26 mouse cellular contexts compared by ENCODE assay signal in the genomic region with DNA sequence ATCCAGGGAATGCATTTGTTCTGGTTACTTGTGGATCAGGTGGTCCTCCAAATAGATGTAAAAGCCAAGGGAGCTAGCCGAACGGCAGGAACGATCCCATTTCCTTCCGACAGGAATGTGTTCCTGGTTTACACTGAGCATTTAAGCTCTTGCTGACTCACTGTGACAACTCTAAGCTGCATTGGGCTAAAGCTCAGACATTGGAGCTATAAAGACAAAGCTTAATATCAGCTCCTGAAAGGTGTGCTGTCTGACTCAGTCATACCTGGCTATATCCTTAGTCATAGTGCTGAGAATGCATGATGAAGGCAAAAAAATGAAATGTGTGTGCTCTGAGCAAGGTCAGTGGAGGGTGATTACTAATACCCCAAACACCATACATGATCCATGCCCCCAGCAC. TPM values are rescaled to one million over a fixed set of nuclear protein-coding genes. Genes with fewer than 3 reads are reported as not detected.
DNase-seq lines count a peak whose midpoint lies in the region; ATAC-seq and TF ChIP-seq lines count a peak whose summit lies in the region.
"Had no signal": no experiment of that assay in that cellular context is flagged by ENCODE, and none has a peak within 500 bp of the region (broad histone marks: within the 10 kb centered on the region; RNA-seq: fewer than 3 reads in every experiment).

No protein-coding gene starts in this region.

- WGBS in intestine, embryonic 15.5 days, result 64% methylated on average over 4 of the region's 4 CpGs
- 24% methylated on average over 4 of the region's 4 CpGs for WGBS in large intestine, adult 2 months
- WGBS in stomach, embryonic 16.5 days, result 40% methylated on average over 4 of the region's 4 CpGs

- no peak overlapping the region for H3K27ac ChIP-seq in ES-E14 (ENCODE audit: insufficient read depth, low read depth, low read length, poor library complexity, severe bottlenecking)
- no peak overlapping the region for H3K27ac ChIP-seq in intestine, embryonic 15.5 days
- peak overlapping the region; percentile 60 for H3K27ac ChIP-seq in stomach, embryonic 16.5 days (ENCODE audit: low read length)
- H3K27ac ChIP-seq: forebrain, embryonic 10.5 days; forebrain, embryonic 13.5 days; gastrocnemius, adult 2 months; heart, adult 2 months; heart, embryonic 10.5 days; heart, embryonic 13.5 days; hindbrain, embryonic 10.5 days; hindbrain, embryonic 13.5 days had no signal

- no peak for DNase-seq in ES-E14 (ENCODE audit: low read depth, low spot score)
- DNase-seq in large intestine, adult 2 months (ENCODE audit: low read depth, low spot score), result peak; percentile 63
- DNase-seq in cerebellum, adult 9-10 months, result no peak
- DNase-seq in gastrocnemius, postnatal 14 days, result no peak
- DNase-seq: adrenal gland, adult 8-10 months; adrenal gland, postnatal 25 days; cerebellum, adult 11-12 months; cerebellum, adult 8-10 months; cerebellum, postnatal 14 days; gastrocnemius, adult 2 months; gastrocnemius, postnatal 36 days; heart, adult 2 months; heart, postnatal 14 days had no signal

- no peaks in the 10 kb centered on the region for H3K27me3 ChIP-seq in intestine, embryonic 15.5 days (replicated peaks)
- H3K27me3 ChIP-seq in stomach, embryonic 16.5 days (ENCODE audit: control insufficient read depth, insufficient read depth, low read length), result no peaks in the 10 kb centered on the region
- H3K27me3 ChIP-seq: forebrain, embryonic 13.5 days; heart, embryonic 13.5 days; hindbrain, embryonic 13.5 days had no signal

- intact Hi-C loops in gastrocnemius, postnatal 14 days (cut with DNase I; ENCODE audit: low total_unique reads), result no loop called here

- peak; percentile 55; the same call in 1 of the 2 replicates for ATAC-seq in intestine, embryonic 15.5 days
- ATAC-seq in stomach, embryonic 16.5 days (ENCODE audit: insufficient read depth, low FRiP score), result peak; percentile 77; the same call in 1 of the 2 replicates
- no peak for ATAC-seq in inflammation-experienced regulatory T-cells, adult 6 months
- ATAC-seq: activated CD4-positive, CD25-positive, alpha-beta regulatory T cell, adult 4 months; CD4-positive, CD25-positive, alpha-beta regulatory T cell, adult 4 months; forebrain, embryonic 13.5 days; forebrain, embryonic 16.5 days; hindbrain, embryonic 16.5 days had no signal

- H3K4me3 ChIP-seq in ES-E14 (ENCODE audit: insufficient read depth in 1 of 2, low read depth in 1 of 2, low read length in 2 of 2, poor library complexity in 1 of 2, severe bottlenecking in 1 of 2), result no peak overlapping the region
- no peak overlapping the region for H3K4me3 ChIP-seq in intestine, embryonic 15.5 days (replicated peaks)
- no peak overlapping the region for H3K4me3 ChIP-seq in stomach, embryonic 16.5 days (replicated peaks; ENCODE audit: low read length)
- H3K4me3 ChIP-seq: forebrain, embryonic 10.5 days; forebrain, embryonic 13.5 days; gastrocnemius, adult 2 months; heart, adult 2 months; heart, embryonic 10.5 days; heart, embryonic 13.5 days; hindbrain, embryonic 10.5 days; hindbrain, embryonic 13.5 days had no signal

- H3K4me1 ChIP-seq in ES-E14 (ENCODE audit: control insufficient read depth in 2 of 2, insufficient read depth in 2 of 2, low read length in 2 of 2, poor library complexity in 1 of 2), result no peaks in the 10 kb centered on the region
- no peaks in the 10 kb centered on the region for H3K4me1 ChIP-seq in intestine, embryonic 15.5 days (replicated peaks)
- H3K4me1 ChIP-seq in stomach, embryonic 16.5 days (ENCODE audit: control insufficient read depth, insufficient read depth, low read length), result no peaks in the 10 kb centered on the region
- H3K4me1 ChIP-seq: forebrain, embryonic 10.5 days; forebrain, embryonic 13.5 days; heart, embryonic 10.5 days; heart, embryonic 13.5 days; hindbrain, embryonic 10.5 days; hindbrain, embryonic 13.5 days had no signal

- H3K36me3 ChIP-seq in ES-E14 (ENCODE audit: control insufficient read depth, insufficient read depth, low read length, poor library complexity, severe bottlenecking), result no peaks in the 10 kb centered on the region
- H3K36me3 ChIP-seq in intestine, embryonic 15.5 days, result no peaks in the 10 kb centered on the region
- H3K36me3 ChIP-seq in stomach, embryonic 16.5 days (ENCODE audit: control insufficient read depth, insufficient read depth, low read length), result no peaks in the 10 kb centered on the region
- H3K36me3 ChIP-seq: forebrain, embryonic 10.5 days; heart, embryonic 10.5 days; heart, embryonic 13.5 days; hindbrain, embryonic 10.5 days; hindbrain, embryonic 13.5 days had no signal

- H3K9me3 ChIP-seq in ES-E14 (ENCODE audit: control insufficient read depth, insufficient read depth, low read depth, low read length), result no peaks in the 10 kb centered on the region
- no peaks in the 10 kb centered on the region for H3K9me3 ChIP-seq in intestine, embryonic 15.5 days
- no peaks in the 10 kb centered on the region for H3K9me3 ChIP-seq in stomach, embryonic 16.5 days (replicated peaks; ENCODE audit: control insufficient read depth, low read length)
- H3K9me3 ChIP-seq: forebrain, embryonic 10.5 days; forebrain, embryonic 13.5 days; heart, embryonic 10.5 days; heart, embryonic 13.5 days; hindbrain, embryonic 10.5 days; hindbrain, embryonic 13.5 days had no signal

- no peak overlapping the region for H3K9ac ChIP-seq in ES-E14 (ENCODE audit: insufficient read depth, low read depth, low read length, poor library complexity, severe bottlenecking)
- no peak overlapping the region for H3K9ac ChIP-seq in intestine, embryonic 15.5 days
- no peak overlapping the region for H3K9ac ChIP-seq in stomach, embryonic 16.5 days (ENCODE audit: low read length)
- H3K9ac ChIP-seq: forebrain, embryonic 13.5 days; heart, embryonic 13.5 days; hindbrain, embryonic 13.5 days had no signal

- H3K4me2 ChIP-seq in intestine, embryonic 15.5 days (replicated peaks), result no peak overlapping the region
- H3K4me2 ChIP-seq in stomach, embryonic 16.5 days (ENCODE audit: low read depth, low read length), result peak overlapping the region; percentile 36
- H3K4me2 ChIP-seq: forebrain, embryonic 13.5 days; heart, embryonic 13.5 days; hindbrain, embryonic 13.5 days had no signal

- in situ Hi-C loops in ES-E14 (cut with MboI; ENCODE audit: low sequenced_read_pairs in 2 of 2, unreplicated experiment in 2 of 2), result no loop called here

TF ChIP-seq in ES-E14, 5 proteins besides CTCF, POLR2A, EP300 and RAD21:
- no peak for TF ChIP-seq HCFC1 (IDR thresholded peaks at IDR 0.05; ENCODE audit: borderline replicate concordance, insufficient read depth, low read length)
- 0 out of 2 replicates have a peak, but pooled peaks have one; percentile 23 for TF ChIP-seq MAFK (IDR thresholded peaks at IDR 0.05; ENCODE audit: insufficient read depth, low read depth, low read length)

RNA-seq across cellular contexts. Expression of a gene that starts 50.2 kb away (rescaled TPM):
- 25.2 and 30.1 TPM in 2 replicates for total RNA-seq in ES-E14 (2012; rRNA removed)
- polyA plus RNA-seq in intestine, embryonic 15.5 days (2015; fragmentation: Nextera tagmentation; extraction: Ambion mirVana), result 13.0 and 13.5 TPM in 2 replicates
- 10.5 and 17.0 TPM in 2 replicates for polyA plus RNA-seq in large intestine, adult 2 months (2012; rRNA removed)
- polyA plus RNA-seq in stomach, embryonic 16.5 days (2015; fragmentation: Nextera tagmentation; extraction: Ambion mirVana), result 9.8 and 10.9 TPM in 2 replicates
- polyA plus RNA-seq in inflammation-experienced regulatory T-cells, adult 6 months (2017; shearing (Covaris generic)), result 10 to 100 TPM in 2 of 3 experiments, 1 to 10 TPM in 1; 7.6 to 11.1 (median 10.8) TPM
- 1 to 10 TPM; 4.3 to 5.0 TPM for total RNA-seq in gastrocnemius, postnatal 14 days (2021)
